Mouse (Mus musculus) ovary, postnatal 10 days (tissue): ENCODE measurements around the gene Tbr1.

Experiments used
- DNase-seq: peaks from one replicate; pipeline ENCODE4 v3.0.0; 2022; ENCODE audit warnings: low spot score

Tbr1 gene

DNA sequence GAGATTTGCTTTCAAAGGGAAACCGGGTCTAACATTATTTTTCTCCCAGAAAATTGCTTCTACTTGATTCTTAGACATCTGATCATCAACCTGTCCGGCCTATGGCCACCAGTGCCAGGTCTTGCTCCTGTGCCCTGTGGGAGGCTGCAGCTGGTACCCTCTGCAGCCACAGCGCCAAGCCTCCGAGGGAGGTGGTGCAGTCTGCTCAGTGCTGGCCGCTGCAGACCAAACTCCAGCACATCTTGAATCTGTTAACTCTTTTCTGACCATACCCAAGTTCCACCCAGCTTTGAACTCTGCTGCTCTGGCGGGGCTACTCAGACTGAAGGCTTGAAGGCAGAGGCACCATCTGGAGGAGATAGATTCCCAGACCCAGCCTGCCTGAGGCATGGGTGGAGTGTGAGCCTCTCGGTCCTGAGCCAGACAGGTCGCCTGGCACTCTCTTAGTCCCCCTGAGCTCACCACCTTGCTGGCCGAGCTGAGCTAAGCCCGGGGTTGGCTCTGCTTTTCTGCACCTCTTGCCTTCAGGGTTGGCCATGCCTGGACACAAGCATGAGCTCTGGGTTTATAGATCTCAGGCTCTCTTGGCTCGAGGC, at the start of gene Tbr1:
Tbr1 (plus strand) TSS at position 275 of the 596 bp plus-strand sequence.
- no peak for DNase-seq

- no peak for DNase-seq
Observed at GRCm38 (mm10) chr2:61754989-61755388, 47.7 kb upstream of the Tbr1 start.

GRCm38 (mm10) chr2:61759234-61759855, 43.4 kb upstream of the Tbr1 start:
- DNase-seq: no peak

- DNase-seq: no peak
Observed at GRCm38 (mm10) chr2:61760044-61760443, 42.7 kb upstream of the Tbr1 start.

DNA sequence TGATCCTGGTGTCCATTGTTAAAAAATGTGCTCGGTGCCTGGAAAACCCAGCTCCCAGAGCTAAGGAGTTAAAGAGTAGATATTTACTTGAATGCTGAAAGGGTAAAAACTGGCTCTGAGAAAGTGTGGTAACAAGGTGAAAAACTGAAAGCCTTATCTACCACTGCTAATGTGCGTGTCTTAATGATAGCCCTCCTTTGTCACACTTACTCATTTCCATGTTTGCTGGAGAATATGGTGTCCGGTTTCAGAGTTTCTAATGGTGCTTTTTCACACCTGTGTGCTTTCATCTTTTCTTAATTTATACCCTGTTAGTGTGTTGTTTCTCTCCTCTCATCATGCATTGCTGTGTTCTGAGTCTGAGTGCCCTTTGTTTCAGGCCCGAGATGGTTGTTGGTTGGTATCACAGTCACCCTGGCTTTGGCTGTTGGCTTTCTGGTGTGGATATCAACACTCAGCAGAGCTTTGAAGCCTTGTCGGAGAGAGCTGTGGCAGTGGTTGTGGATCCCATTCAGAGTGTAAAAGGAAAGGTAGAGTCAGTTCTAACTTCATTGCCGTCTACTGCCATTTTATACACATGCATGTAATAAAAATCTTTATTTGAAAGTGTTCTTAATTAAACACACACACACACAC, 38.1 kb upstream of the Tbr1 start:
- DNase-seq: no peak

DNA sequence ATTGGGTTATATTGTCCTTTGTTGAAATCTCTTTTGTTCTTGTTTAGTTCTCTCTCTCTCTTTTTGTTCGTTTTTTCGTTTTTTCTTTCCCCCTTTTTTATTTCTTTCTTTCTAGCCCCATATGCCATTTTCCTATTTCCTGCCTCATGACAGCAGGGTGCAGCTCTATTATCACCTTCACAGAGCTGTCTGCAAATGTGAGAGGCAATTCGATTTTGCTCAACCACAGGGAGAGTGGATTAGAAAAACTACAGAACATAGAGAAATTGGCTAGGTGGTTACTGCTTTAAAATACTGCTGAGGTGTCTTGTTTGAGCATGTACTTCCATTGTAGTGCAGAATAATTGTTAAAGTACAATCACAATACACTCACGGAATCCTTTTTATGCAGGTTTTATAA, 37.2 kb upstream of the Tbr1 start:
- no peak for DNase-seq

DNA sequence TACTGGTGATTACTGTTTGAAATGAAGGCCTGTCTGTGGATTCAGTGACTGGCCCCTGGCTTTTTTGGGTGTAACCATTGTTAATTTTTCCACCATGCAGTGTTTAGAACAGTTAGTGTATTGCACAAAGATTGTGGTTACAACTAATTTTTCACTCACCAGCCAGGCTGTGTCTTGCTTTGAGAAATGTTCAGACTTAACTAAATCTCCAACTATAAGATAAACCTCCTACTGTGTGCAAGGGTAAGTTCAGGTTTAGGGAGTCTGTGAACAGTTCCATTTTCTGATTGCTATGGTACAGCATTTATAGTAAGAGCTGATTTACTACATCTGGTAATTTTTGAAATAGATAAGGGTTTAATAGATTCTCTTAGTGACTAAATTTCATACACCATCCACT, 21.9 kb upstream of the Tbr1 start:
- DNase-seq: no peak

DNA sequence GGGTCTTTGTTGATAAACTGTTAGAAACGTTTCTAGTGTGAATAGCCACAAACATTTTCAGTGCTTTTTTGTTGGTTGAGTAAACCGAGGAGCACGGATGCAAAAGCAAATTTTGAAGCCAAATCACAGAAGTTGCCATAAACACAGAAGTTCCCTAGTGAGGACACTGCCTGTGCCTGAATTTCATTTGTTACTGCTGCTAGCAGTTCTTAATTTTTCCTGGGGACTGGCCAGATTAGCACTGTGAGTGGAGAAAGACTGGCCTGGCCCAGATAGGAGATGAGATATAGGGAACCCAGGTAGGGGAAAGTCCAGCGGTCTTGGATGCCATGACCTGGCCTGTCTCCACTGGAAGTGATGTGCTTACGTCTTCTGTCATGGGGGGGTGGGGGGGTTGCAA, 7.8 kb upstream of the Tbr1 start:
- DNase-seq: no peak

- no peak for DNase-seq
Observed at GRCm38 (mm10) chr2:61798048-61798447, 4.7 kb upstream of the Tbr1 start.

GRCm38 (mm10) chr2:61803443-61804367, 975 bp downstream of the Tbr1 start:
- no peak for DNase-seq

- no peak for DNase-seq
Observed at GRCm38 (mm10) chr2:61804382-61804840, 1.7 kb downstream of the Tbr1 start.

GRCm38 (mm10) chr2:61804841-61805540, 2.3 kb downstream of the Tbr1 start:
- DNase-seq: peak; percentile 5

- DNase-seq: no peak
Observed at GRCm38 (mm10) chr2:61805541-61806345, 3.0 kb downstream of the Tbr1 start.

- no peak for DNase-seq
Observed at GRCm38 (mm10) chr2:61806346-61806825, 3.7 kb downstream of the Tbr1 start.

GRCm38 (mm10) chr2:61807151-61807550, 4.4 kb downstream of the Tbr1 start:
- DNase-seq: peak; percentile 13

- DNase-seq: no peak
Observed at GRCm38 (mm10) chr2:61807781-61808180, 5.1 kb downstream of the Tbr1 start.

DNA sequence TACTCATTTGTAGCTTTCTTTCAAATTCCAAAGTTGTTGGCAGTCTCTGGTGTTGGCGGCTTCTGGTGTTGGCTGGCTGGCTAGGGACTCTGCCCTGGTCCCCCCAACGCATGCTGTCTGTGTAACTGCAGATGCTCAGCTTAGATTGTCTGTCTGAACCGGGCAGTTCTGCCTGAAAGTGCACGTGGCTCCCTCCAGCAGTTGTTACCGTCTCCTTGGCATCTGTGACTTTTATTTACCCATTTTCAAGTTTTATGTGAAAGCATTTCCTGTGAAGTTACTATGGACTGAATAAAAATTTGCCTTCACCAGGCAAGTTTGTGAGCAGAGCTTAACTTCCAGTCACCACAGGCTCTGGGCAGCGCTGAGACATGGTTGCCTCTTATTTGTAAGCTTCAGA, 6.0 kb downstream of the Tbr1 start:
- no peak for DNase-seq

DNA sequence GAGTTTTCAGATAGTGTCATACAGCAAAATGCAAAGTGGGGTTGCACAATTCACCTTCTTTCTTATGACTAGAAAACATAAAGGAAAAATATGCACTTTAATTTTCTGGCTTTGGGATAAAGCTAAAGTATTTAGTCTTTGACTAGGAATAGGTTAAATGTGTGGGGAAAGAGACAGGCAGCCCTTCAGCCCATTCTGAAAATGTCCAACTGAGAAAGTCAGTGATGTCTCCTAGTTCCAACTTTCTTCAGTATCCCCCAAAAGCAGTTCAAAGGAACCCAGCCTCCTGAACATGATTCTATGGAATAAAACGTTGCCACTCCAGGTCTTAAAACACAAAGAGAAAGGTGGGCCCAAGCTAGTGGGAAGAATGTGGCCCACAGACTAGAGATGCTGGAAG, 6.7 kb downstream of the Tbr1 start:
- DNase-seq: no peak

DNA sequence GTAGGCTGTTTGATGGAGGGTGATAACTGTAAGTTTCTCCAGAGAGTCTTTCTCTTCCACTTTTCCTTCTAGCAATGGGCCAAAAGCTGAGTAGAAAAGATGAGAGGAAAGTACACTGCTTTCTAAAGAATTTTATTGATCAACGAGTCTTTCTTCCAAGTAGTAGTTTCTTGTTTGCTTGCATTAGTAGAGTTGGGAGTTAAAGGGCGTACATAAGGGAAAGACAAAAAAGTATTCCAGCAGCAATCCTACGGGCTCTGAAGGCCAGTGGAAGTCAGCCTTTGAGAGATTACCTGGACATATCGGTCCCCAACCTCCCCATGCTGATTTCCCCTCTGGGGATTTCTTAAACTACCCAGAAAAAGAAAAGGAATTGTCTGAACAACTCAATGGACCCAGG, 8.0 kb downstream of the Tbr1 start:
- no peak for DNase-seq

- no peak for DNase-seq
Observed at GRCm38 (mm10) chr2:61811163-61811506, 8.4 kb downstream of the Tbr1 start.
